Mouse (Mus musculus): ENCODE measurements around the gene Gnat1. TPM values are rescaled to one million over a fixed set of nuclear protein-coding genes. Genes with fewer than 3 reads are reported as not detected.

Gnat1 gene
- polyA plus RNA-seq, 1 experiment = 0.09 TPM

GRCm38 (mm10) chr9:107637070-107637469 is 42.4 kb downstream of the Gnat1 start:
- H3K4me1 ChIP-seq (ENCODE audit: control insufficient read depth, insufficient read depth, low read length) = 0 out of 2 replicates have a peak, but pooled peaks cover 11% of the 10 kb centered on the region
- no peaks in the 10 kb centered on the region for H3K36me3 ChIP-seq (ENCODE audit: control insufficient read depth, insufficient read depth, low read length)
- WGBS = 88% methylated on average over 7 of the region's 7 CpGs
- H3K27ac ChIP-seq (ENCODE audit: insufficient read depth, low read depth, low read length) = no peak overlapping the region
- no peak for DNase-seq
- no peak for TF ChIP-seq CTCF (conservative IDR thresholded peaks at IDR 0.05; ENCODE audit: insufficient read depth, insufficient read length, low read depth, low read length)
- TF ChIP-seq POLR2A (IDR thresholded peaks at IDR 0.05; ENCODE audit: low read depth, low read length) = no peak
- no peak overlapping the region for H3K4me3 ChIP-seq (ENCODE audit: insufficient read depth, low read depth, low read length)
- no peaks in the 10 kb centered on the region for H3K27me3 ChIP-seq (replicated peaks; ENCODE audit: control insufficient read depth, insufficient read depth, low read length)

- no peaks in the 10 kb centered on the region for H3K36me3 ChIP-seq (ENCODE audit: control insufficient read depth, insufficient read depth, low read length)
- peak; percentile 99 for DNase-seq
- 0 out of 2 replicates have a peak, but pooled peaks cover 3% of the 10 kb centered on the region for H3K4me1 ChIP-seq (ENCODE audit: control insufficient read depth, insufficient read depth, low read length)
- H3K4me3 ChIP-seq (ENCODE audit: insufficient read depth, low read depth, low read length) = peak within 1 kb of the TSS; percentile 71
- WGBS = 5% methylated on average over 38 of the region's 38 CpGs
- peak; percentile 62 for TF ChIP-seq POLR2A (IDR thresholded peaks at IDR 0.05; ENCODE audit: low read depth, low read length)
- TF ChIP-seq CTCF (conservative IDR thresholded peaks at IDR 0.05; ENCODE audit: insufficient read depth, insufficient read length, low read depth, low read length) = no peak
- H3K27ac ChIP-seq (ENCODE audit: insufficient read depth, low read depth, low read length) = peak within 1 kb of the TSS; percentile 83
- H3K27me3 ChIP-seq (replicated peaks; ENCODE audit: control insufficient read depth, insufficient read depth, low read length) = no peaks in the 10 kb centered on the region
Observed at GRCm38 (mm10) chr9:107635279-107636028, 44.1 kb downstream of the Gnat1 start, which contains the start of gene Gnai2. Gene Gnai2 (minus strand): TSS chr9:107635367.

GRCm38 (mm10) chr9:107634406-107635278 is 44.9 kb downstream of the Gnat1 start:
- Histone ChIP-seq H3K4me1 (ENCODE audit: control insufficient read depth, insufficient read depth, low read length) (0 out of 2 replicates have a peak, but pooled peaks cover 3% of the 10 kb centered on the region), H3K36me3 (ENCODE audit: control insufficient read depth, insufficient read depth, low read length) (no peaks in the 10 kb centered on the region), H3K4me3 (ENCODE audit: insufficient read depth, low read depth, low read length) (peak overlapping the region; percentile 71), H3K27ac (ENCODE audit: insufficient read depth, low read depth, low read length) (peak overlapping the region; percentile 83), H3K27me3 (replicated peaks; ENCODE audit: control insufficient read depth, insufficient read depth, low read length) (no peaks in the 10 kb centered on the region)
- TF ChIP-seq CTCF (conservative IDR thresholded peaks at IDR 0.05; ENCODE audit: insufficient read depth, insufficient read length, low read depth, low read length) = no peak
- TF ChIP-seq POLR2A (IDR thresholded peaks at IDR 0.05; ENCODE audit: low read depth, low read length) = no peak
- WGBS = 3% methylated on average over 35 of the region's 35 CpGs
- no peak for DNase-seq

GRCm38 (mm10) chr9:107633661-107634405 is 45.7 kb downstream of the Gnat1 start:
- Histone ChIP-seq H3K4me1 (ENCODE audit: control insufficient read depth, insufficient read depth, low read length) (0 out of 2 replicates have a peak, but pooled peaks cover 3% of the 10 kb centered on the region), H3K4me3 (ENCODE audit: insufficient read depth, low read depth, low read length) (peak overlapping the region; percentile 71), H3K27ac (ENCODE audit: insufficient read depth, low read depth, low read length) (peak overlapping the region; percentile 83), H3K27me3 (replicated peaks; ENCODE audit: control insufficient read depth, insufficient read depth, low read length) (no peaks in the 10 kb centered on the region), H3K36me3 (ENCODE audit: control insufficient read depth, insufficient read depth, low read length) (no peaks in the 10 kb centered on the region)
- no peak for TF ChIP-seq POLR2A (IDR thresholded peaks at IDR 0.05; ENCODE audit: low read depth, low read length)
- TF ChIP-seq CTCF (conservative IDR thresholded peaks at IDR 0.05; ENCODE audit: insufficient read depth, insufficient read length, low read depth, low read length) = no peak
- WGBS = 2% methylated on average over 15 of the region's 15 CpGs
- peak; percentile 40 for DNase-seq

- no peaks in the 10 kb centered on the region for H3K36me3 ChIP-seq (ENCODE audit: control insufficient read depth, insufficient read depth, low read length)
- 0 out of 2 replicates have a peak, but pooled peaks cover 3% of the 10 kb centered on the region for H3K4me1 ChIP-seq (ENCODE audit: control insufficient read depth, insufficient read depth, low read length)
- peak overlapping the region; percentile 83 for H3K27ac ChIP-seq (ENCODE audit: insufficient read depth, low read depth, low read length)
- H3K27me3 ChIP-seq (replicated peaks; ENCODE audit: control insufficient read depth, insufficient read depth, low read length) = no peaks in the 10 kb centered on the region
- peak; percentile 87 for DNase-seq
- TF ChIP-seq CTCF (conservative IDR thresholded peaks at IDR 0.05; ENCODE audit: insufficient read depth, insufficient read length, low read depth, low read length) = no peak
- TF ChIP-seq POLR2A (IDR thresholded peaks at IDR 0.05; ENCODE audit: low read depth, low read length) = no peak
- WGBS = 2% methylated on average over 33 of the region's 33 CpGs
- H3K4me3 ChIP-seq (ENCODE audit: insufficient read depth, low read depth, low read length) = peak overlapping the region; percentile 71
Observed at GRCm38 (mm10) chr9:107633091-107633660, 46.3 kb downstream of the Gnat1 start.

- WGBS = 33% methylated on average over 6 of the region's 6 CpGs
- no peaks in the 10 kb centered on the region for H3K27me3 ChIP-seq (replicated peaks; ENCODE audit: control insufficient read depth, insufficient read depth, low read length)
- H3K4me1 ChIP-seq (ENCODE audit: control insufficient read depth, insufficient read depth, low read length) = peaks cover 8% of the 10 kb centered on the region; the same call in 1 of the 2 replicates
- H3K4me3 ChIP-seq (ENCODE audit: insufficient read depth, low read depth, low read length) = peak overlapping the region; percentile 71
- H3K27ac ChIP-seq (ENCODE audit: insufficient read depth, low read depth, low read length) = peak overlapping the region; percentile 70
- DNase-seq = peak; percentile 65
- no peaks in the 10 kb centered on the region for H3K36me3 ChIP-seq (ENCODE audit: control insufficient read depth, insufficient read depth, low read length)
- TF ChIP-seq POLR2A (IDR thresholded peaks at IDR 0.05; ENCODE audit: low read depth, low read length) (no peak), CTCF (conservative IDR thresholded peaks at IDR 0.05; ENCODE audit: insufficient read depth, insufficient read length, low read depth, low read length) (no peak)
Observed at GRCm38 (mm10) chr9:107632478-107632877, 47.0 kb downstream of the Gnat1 start.
